Mouse (Mus musculus) MN1 (cell line): ENCODE data around the gene Sestd1.
A peak's percentile ranks its signal among the peaks of the same experiment; 100 is the strongest.

Experiments used
- DNase-seq: peaks from one replicate; pipeline ENCODE4 v3.0.0-alpha.2; 2016; ENCODE audit warnings: low spot score

Gene Sestd1

DNA sequence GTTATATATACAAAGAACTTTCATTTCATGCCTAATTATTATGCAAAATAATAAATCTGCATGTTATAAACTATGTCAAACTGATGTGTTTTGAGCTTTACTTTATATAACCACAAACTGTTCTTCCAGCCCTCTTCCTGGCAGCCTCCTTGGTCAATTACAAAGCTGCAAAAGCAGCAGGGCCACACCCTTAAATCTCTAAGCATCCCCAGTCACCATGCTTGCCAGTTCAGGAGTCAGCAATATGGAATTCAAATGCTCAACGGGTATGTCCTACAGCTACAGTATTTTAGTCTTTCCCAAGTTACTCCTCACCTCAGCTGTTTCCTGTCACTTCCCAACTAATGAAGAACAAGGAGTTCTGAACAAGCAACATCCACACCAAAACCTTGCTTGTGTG lies 10.3 kb downstream of the Sestd1 start:
- DNase-seq = no peak

DNA sequence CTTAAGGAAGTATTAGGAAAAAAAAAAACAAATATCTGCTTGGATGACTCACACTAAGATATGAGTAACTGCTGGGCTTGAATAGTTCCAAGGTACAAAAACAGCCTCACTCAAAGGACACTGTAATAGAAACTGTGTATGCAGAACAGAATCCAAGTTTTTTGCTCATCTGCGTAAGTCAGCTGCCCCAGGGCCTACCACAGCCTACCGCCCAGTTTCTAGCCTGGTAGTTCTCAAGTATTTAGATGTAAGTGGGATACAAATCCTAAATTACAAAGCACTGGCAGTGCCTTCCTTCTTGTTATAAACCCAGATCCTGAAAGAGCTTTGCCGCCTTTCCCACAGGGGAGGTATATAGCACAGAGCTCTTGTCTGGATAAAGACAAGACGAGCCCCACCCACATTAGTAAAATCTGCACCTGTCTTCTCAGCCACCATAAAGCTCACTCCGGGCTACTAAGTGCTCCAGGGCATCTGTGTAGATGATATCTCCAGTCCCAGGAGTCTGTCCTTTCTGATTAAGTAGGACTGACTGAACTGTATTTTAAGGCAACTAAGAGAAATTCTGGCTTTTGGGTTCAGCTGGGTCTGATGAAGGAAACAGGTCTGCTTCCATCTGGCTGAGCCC lies 11.7 kb downstream of the Sestd1 start:
- DNase-seq = no peak

DNA sequence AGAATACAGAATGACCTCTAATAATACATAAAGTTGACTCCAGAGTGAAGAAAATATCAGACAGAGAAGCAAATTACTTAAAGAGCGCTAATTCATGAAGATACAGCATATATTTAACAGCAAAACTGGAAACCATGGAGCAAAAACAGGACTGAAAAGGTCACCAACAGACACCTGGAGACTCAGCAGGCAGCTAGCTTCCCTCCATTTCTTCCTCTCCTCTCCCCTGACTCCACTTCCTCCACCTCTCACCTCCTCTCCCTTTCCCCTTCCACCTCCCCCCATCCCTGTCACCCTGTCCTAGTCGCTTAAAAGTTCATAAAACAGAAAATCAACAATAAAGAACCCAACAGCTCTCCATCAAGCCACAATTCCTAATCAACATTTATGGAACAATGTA lies 13.5 kb downstream of the Sestd1 start:
- no peak for DNase-seq

DNA sequence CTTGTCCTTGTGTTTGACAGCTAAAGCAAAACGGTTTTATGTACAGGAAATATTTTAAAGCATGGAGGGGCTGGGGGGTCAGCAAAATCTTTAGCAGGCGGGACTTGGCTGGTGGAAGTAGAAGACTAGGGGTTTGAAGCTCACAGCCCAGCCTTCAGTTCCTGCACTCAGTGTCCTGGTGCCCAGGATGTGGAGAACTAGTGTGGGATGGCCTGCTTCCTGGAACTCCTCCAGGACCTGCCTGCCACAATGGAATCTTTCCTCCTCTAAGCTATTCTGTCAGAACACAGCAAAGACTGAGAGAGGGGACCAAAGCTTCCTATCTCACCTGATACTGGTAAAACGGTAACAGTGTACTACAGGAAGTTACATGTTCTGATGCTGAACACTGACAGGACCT lies 14.4 kb downstream of the Sestd1 start:
- no peak for DNase-seq

DNA sequence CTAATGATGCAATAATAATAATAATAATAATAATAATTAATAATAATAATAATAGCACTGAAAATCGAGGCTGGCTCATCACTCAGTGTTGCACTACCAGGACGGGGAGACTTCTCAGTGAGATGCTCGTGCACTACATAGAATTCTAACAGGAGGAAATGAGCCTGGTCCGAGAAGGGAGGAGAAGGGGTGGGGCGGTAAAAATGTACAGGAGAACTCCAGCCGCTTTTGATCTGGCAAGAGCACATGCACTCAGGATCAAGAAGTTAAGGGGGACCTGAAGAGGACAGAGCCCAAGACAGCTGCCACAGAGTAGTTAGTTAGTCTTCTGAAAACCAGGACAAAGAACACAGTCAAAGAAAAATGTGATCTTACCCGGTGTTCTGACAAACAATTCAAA lies 15.1 kb downstream of the Sestd1 start:
- no peak for DNase-seq

DNA sequence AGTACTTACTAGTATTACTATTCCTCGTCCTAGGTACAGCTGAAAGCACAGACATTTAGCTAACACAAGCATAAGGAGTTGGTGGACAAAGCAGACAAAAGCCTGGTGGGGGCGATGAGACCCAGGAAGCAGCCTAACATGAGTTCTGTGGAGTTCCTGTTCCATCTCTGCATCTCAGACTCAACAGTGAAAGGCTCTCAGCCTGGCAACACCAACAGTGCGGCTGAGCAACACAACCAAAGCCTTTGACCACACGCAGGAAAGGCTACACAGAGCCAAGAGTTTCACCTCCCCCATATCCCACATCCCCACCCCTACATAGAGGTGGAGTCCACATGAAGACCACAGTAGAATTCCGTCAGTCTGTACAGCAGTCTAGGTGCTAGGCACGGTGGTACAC lies 15.8 kb downstream of the Sestd1 start:
- no peak for DNase-seq

DNA sequence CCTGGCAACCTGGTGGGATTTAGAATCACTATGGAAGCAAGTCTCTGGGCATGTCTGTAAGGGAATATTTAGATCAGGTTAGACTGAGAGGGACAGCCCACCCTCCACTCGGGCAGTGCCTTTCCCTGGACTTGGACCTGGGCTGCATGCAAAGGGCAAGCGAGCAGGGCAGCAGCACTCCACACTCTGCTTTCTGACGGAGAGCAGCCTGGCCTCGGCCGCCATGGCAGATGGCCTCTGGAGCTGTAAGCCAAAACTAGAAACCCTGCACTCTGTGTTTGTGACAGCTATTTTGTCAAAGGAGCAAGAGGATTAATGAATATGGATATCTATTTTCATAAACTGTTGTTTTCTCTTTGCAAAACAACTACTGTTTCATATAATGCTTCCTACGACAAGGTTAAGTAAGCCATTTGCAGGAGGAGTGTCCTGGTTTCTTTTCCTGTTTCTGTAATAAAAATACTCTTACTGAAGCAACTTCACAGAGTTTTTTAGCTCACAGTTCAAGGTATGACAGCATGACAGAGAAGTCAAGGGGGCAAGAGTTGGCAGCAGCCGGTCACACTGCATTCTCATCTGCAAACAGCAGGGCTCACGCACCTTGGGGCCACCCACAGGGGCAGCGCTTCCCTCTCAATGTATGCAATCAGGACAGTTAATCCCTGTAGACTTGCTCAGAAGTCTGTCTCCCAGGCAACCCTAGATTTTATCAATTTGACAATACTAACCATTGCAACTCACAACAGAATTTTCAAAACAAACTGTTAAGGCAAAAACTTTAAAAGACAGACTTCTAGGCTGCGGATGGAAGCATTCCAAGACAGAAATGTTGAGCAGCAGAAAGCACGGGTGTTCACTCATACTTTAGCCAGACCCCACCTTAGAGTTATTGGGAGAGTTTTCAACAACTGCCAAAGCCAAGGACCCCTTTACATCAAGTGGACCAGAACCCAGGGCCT lies 16.6 kb downstream of the Sestd1 start:
- no peak for DNase-seq

DNA sequence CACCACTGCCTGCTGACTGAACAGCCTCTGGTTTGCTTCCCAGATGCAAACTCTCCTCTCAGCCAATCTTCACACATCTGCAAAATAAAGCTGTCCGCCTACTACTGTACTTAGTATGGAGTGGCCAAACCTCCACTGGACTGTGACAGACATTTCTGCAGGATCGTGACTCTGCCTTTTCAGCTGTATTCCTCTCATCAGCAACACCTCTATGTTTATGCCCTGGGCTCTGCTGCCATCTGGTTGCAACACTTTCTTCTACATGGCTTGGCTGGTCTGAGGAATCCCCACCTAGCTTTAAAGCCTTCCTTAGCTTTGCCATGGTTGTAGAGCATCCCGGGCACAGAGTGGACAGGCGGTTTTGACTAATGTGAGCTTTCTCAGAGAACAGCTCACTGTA lies 20.3 kb downstream of the Sestd1 start:
- DNase-seq = no peak

DNA sequence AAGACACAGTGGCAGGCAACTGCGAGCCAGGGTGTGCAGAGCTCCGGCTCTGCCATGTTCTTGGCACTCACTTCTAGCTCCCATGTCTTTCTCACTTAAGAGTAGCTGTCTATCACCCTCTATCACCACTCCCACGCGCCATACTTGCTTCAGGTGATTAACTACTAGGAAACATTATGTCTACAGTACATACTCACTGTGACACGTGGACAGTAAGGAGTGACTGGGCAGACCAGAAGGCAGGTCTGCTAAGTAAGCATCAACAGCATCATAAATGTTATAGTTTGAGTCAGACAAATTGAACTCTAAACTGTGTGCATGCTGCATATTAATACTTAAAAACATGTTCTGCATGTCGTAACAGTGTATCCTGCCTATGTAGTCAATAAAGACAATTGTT lies 27.2 kb downstream of the Sestd1 start:
- no peak for DNase-seq

DNA sequence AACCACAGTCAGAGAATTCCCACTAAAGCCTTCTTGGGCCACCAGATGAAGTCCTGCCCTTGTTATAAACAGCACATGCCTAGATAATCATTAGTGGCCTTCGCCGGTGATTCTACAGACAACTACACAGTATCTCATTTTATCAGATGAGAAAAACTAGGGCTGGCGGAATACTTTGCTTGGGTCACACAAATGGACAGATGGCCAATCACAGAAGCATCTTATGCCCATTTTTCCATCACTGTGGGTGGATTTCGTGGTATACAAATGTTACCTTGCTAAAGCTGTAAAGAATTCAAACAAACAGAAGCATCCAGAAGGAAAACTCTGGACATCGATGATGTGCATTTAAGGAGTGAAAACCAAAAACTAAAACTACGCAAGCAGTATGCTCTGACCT lies 28.7 kb downstream of the Sestd1 start:
- no peak for DNase-seq

DNA sequence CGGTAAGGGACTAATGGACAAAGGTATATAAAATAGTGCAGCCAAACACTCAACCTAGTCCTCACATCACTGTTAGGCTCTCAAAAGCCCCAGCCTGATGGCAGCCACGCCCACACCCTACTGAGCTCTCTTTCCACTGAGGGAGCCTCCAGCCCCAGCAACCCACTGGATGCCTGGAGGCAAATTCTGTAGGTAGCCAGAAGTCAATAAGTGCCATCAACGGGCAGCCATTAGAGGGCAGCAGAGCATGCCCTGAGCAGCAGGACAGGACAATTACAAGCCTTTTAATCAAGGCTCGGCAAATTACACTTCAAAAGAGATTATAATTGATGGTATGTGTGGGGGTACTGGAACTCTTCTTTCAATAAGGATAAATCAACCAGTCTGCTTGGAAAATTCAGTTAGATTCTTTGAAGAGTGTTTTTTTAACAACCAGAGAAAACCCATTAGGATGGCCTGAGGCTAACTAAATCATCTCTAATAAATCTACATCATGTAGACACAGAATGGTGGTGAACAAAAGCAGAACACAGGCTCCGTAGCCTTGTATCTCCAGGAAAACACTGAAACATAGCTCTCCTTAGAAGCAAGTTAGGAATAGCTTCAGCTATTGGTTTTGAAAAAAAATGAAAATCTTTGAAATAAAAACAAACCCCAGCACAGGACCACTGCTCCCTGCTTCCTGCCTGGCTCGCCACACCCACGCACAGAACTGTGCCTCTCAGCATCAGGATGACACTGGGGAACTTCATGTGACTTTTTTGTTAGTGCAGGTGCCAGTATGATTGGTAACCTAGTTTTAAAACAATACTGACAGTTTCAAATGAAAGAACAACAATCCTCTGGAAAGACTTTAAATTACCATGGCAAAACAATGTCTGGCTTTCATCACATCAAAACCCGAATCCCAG lies 30.4 kb downstream of the Sestd1 start:
- peak; percentile 10 for DNase-seq

DNA sequence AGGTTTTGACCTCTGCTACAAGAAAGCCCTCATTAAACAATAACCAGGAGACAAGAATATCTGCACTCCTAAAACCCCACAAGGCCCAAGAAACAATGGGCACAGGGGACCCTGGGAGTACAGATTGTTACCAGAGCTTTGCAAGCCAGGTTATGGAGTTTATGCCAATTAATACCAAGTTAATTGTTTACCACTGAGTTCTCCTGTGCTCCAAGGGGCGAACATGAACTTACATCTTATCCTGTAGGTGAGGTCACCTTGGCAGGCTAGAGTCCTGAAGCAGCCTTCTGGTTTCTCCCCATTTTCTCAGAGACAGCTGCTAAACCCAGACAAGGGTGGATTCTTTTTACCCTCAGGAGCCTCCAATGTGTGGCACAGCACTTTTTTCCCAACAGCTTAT lies 32.0 kb downstream of the Sestd1 start:
- no peak for DNase-seq

DNA sequence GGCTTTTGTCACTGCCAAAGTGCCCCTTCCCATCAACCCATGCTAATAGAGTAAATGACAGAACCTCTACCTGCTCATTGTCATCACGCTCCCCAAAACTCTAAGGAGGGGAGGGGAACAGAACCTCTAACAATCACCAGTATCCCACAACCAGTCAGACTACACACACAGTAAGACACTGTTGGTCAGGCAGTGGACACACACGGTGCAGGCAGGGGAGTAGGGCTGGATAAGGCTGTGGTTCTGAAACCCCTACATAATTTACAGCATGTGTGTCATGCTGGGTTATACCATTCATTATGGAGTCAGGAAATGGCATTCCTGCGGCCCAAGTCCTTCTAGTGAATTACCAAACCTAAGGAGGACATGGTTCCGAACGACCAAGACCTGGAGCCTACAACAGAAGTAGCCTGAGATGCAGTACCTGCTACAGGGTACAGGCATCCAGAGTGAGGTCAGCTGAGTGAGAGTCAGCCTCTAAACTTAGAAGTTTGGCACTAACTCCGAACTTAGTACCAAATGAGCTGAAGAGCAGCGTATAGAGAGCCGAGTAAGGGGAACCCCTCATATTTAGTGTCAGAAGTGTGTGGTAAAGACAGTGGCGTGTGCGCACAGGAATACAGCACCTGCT lies 33.1 kb downstream of the Sestd1 start:
- DNase-seq = no peak

DNA sequence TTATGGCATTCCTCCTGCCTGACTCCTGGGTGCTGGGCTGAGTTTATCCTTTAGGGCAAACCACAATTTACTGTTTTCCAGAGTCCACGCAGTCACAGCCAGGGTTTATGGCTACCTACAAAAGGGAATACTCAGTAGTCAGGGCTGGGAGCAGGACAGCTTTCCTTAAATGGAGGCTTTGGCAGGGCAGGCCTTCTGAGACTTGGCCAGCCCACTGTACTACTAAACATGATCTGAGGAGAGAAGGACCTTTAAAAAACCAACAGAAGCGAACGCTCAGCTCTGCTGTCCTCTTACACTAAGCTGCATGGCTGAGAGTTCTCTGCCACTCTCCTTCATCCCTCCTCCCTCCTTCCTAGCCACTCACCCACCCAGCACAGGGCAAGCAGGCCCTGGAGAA lies 34.6 kb downstream of the Sestd1 start:
- DNase-seq = no peak

DNA sequence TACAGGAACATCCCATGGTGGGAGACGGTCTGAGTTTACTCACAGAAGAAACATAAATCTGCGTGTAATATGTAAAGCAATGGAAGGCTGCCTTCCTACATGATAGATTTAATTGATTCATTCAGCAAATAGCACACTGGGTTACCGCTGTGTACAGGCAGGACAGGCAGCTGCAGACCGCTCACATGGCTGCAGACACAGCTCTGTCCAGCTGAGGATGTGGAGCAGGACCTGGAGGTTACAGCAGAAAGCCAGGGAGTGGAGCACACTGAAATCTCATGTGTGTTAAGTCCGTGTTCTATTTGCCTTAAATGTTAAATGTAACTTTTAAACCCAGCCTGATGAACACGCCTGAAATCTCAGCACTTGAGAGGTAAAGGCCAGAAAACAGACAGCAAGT lies 38.1 kb downstream of the Sestd1 start:
- no peak for DNase-seq

DNA sequence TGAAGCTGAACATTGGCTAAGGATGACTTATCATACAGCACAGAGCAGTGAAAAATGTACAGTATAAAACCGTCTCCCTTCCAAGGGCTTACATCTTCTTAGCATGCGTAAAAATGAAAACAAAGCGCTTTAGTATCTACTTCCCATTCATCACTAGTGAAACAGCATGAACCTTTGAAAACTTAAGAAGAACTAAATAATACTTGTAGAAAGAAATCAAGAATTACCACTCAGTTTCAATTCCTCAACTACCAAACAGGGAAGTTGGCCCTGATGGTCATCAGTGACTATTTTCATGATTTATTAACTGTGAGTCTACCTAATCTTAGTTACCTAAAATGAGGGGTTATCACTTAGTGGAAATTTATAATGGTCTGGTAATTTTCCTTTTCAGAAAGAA lies 41.8 kb downstream of the Sestd1 start:
- no peak for DNase-seq

DNA sequence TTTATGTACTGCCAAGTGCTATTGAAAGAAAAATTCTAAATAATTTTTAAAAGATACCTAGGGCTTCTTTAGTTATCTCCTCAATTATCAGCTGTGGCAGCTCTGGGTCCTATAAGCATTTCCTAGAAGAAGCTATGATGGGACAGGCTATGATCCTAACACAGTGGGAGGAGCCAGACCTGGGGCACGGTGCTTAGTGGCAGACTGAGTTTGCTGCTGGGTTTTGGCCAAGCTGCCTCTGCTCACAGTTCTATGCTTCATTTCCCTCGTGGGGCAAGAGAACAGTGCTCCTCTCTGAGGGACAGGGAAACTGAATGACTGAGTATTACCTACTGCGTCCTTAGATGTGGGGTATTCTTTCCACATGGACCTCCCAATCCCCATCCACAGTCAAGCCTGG lies 42.3 kb downstream of the Sestd1 start:
- no peak for DNase-seq

DNA sequence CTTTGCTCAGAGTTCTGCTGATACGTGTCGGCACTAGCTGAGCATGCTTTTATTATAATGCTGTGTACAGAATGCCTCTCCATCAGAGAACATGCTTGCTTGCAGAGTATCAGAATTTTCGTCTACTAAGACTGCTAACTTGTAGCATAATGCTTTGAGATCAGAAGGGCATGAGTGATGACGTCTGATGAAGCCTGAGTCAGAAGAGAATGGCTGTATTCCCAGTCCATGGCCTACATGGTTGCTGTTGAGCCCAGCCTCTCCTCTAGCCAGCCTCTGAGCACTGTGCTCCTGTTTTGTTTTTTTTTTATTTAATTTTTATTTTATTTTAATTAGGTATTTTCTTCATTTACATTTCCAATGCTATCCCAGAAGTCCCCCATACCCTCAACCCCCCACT lies 43.5 kb downstream of the Sestd1 start:
- DNase-seq = no peak

DNA sequence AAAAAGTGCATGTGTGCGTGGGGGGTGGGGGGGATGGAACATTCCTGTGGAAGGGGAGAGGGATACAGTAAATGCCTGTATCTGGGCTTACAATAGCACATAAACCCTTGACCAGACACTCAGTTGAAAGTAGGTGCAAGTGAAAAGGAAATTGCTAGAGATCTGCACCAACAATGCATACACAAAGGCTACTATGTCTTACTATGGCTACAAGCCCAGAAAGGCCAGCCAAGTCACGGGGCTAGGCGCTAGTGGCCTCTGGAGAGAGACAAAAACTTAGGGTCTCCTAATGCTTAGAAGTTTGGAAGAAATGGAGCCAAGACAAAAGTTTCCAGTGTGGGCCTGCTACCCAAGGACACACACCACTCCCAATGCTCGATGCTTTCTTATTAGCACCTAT lies 44.5 kb downstream of the Sestd1 start:
- no peak for DNase-seq

DNA sequence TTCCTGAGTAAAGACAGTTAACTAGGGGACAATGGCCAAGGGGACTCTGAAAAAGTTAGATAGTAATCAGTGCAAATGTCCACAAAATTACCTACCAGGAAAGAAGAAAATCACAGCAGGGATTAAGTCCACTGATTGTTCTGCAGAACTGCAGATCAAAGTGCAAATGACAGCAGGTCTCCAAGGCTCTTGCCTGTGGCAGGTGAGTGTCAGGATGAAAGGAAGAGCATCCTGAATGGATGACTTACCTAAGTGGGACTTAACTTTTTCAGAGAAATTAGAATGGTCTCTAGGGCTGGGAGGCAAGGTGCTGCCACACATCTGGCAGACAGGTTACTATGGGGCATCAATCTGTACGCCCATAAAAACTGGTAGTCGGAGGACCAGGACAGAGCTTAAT lies 47.8 kb downstream of the Sestd1 start:
- DNase-seq = no peak

DNA sequence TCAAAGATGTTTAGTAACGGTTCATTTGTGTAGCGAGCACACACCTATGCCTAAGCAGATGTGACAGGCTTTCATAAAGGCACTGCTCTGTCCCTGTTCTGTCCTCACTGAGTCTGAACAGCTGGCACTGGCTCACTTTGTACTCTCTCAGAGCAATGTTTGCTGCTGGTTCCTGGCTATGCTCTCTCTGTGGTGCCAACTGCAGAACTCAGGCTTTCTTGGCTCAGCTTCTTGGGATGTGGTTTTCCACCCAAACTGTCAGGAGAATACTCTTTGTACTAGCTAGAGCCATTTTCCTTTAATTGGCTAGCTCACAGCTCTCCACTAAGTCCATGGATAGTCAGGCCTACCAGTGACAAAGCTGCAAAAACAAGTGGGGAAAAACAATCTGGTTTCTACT lies 59.4 kb downstream of the Sestd1 start:
- DNase-seq = no peak

DNA sequence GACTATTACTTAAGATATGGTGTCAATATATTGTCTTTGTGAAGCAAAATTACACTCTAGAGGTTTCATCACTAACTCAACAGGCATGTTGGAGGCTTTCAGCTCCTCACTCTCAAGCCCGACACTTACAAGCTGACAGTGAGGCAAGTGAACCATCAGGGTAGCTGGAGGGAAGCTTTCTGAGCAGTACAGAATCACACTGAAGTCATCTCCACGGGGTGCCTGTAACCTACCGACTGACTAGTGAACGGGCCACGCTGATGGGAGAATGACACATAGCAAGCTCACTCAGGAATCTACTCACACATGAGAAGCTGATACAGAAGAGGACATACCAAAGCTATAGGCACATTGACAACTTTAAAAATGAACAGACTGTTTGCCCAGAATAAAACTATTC lies 67.5 kb downstream of the Sestd1 start:
- no peak for DNase-seq
